Mouse (Mus musculus) layer of hippocampus, postnatal 25 days (tissue): ENCODE results near the gene Wdr62. TPM values are rescaled to one million over a fixed set of nuclear protein-coding genes. Genes with fewer than 3 reads are reported as not detected.

Experiments
- total RNA-seq, 2 experiments: library from RNA; stranded (reverse); gene quantifications; 2 replicates each; pipeline ENCODE4 v1.2.3; 2021

Wdr62 gene
- total RNA-seq, 2 experiments from 2014 or later, result 1.4 to 1.7 TPM

Other genes starting within 250 kb of the Wdr62 start
- gene Zfp14, start 229.0 kb downstream of the Wdr62 start, total RNA-seq, result 10 to 100 TPM in 1 of 2 experiments, 1 to 10 TPM in 1; 9.2 to 10.3 TPM
- 1 to 10 TPM; 1.9 to 5.0 TPM for gene Zfp82, start 207.5 kb downstream of the Wdr62 start, total RNA-seq
- 1 to 10 TPM in 1 of 2 experiments, not detected in 1; 2.0 TPM for gene Gm26920, start 190.0 kb downstream of the Wdr62 start, total RNA-seq
- gene Zfp566, start 189.9 kb downstream of the Wdr62 start, total RNA-seq, result 1 to 10 TPM; 5.3 to 7.1 TPM
- 10 to 100 TPM; 64.8 to 89.9 TPM for gene Zfp260, start 185.6 kb downstream of the Wdr62 start, total RNA-seq
- 10 to 100 TPM; 30.4 to 31.5 TPM for gene Zfp382, start 158.5 kb downstream of the Wdr62 start, total RNA-seq
- 10 to 100 TPM; 49.2 to 50.2 TPM for gene Zfp146, start 110.7 kb downstream of the Wdr62 start, total RNA-seq
- 1 to 10 TPM; 2.8 to 5.0 TPM for gene Cox7a1, start 96.3 kb downstream of the Wdr62 start, total RNA-seq
- 100 to 1,000 TPM; 206 to 218 TPM for gene Capns1, start 81.6 kb downstream of the Wdr62 start, total RNA-seq
- gene Polr2i, start 48.5 kb downstream of the Wdr62 start, total RNA-seq, result 10 to 100 TPM; 60.0 to 64.5 TPM
- 100 to 1,000 TPM; 115 to 136 TPM for gene Tbcb, start 48.1 kb downstream of the Wdr62 start, total RNA-seq
- not detected for gene Ovol3, start 44.7 kb downstream of the Wdr62 start, total RNA-seq
- under 1 TPM; 0.22 to 0.73 TPM for gene Thap8, start 325 bp downstream of the Wdr62 start, total RNA-seq
- gene Clip3, start 11.3 kb upstream of the Wdr62 start, total RNA-seq, result 100 to 1,000 TPM; 437 to 515 TPM
- gene Alkbh6, start 28.3 kb upstream of the Wdr62 start, total RNA-seq, result 10 to 100 TPM; 47.1 to 55.1 TPM
- gene Syne4, start 34.4 kb upstream of the Wdr62 start, total RNA-seq, result 10 to 100 TPM in 1 of 2 experiments, 1 to 10 TPM in 1; 6.4 to 13.1 TPM
- under 1 TPM; 0.15 to 0.75 TPM for gene E130208F15Rik, start 41.3 kb upstream of the Wdr62 start, total RNA-seq
- 1 to 10 TPM; 7.8 to 7.9 TPM for gene Sdhaf1, start 43.5 kb upstream of the Wdr62 start, total RNA-seq
- 10 to 100 TPM; 33.6 to 34.7 TPM for gene Lrfn3, start 82.4 kb upstream of the Wdr62 start, total RNA-seq
- gene Tyrobp, start 133.3 kb upstream of the Wdr62 start, total RNA-seq, result 10 to 100 TPM; 28.8 to 31.4 TPM
- gene Hcst, start 139.4 kb upstream of the Wdr62 start, total RNA-seq, result 1 to 10 TPM in 1 of 2 experiments, under 1 TPM in 1; 0.98 to 1.0 TPM
- gene Nfkbid, start 141.3 kb upstream of the Wdr62 start, total RNA-seq, result 1 to 10 TPM; 2.9 to 3.0 TPM
- 1,000 to 10,000 TPM; 1,227 to 1,377 TPM for gene Aplp1, start 165.1 kb upstream of the Wdr62 start, total RNA-seq
- gene Kirrel2, start 177.3 kb upstream of the Wdr62 start, total RNA-seq, result 10 to 100 TPM; 15.3 to 16.4 TPM
- gene Nphs1, start 177.9 kb upstream of the Wdr62 start, total RNA-seq, result 1 to 10 TPM; 1.8 to 2.2 TPM
- not detected for gene Prodh2, start 213.2 kb upstream of the Wdr62 start, total RNA-seq